Mouse (Mus musculus): ENCODE measurements around the gene Syt7.

Gene Syt7

DNA sequence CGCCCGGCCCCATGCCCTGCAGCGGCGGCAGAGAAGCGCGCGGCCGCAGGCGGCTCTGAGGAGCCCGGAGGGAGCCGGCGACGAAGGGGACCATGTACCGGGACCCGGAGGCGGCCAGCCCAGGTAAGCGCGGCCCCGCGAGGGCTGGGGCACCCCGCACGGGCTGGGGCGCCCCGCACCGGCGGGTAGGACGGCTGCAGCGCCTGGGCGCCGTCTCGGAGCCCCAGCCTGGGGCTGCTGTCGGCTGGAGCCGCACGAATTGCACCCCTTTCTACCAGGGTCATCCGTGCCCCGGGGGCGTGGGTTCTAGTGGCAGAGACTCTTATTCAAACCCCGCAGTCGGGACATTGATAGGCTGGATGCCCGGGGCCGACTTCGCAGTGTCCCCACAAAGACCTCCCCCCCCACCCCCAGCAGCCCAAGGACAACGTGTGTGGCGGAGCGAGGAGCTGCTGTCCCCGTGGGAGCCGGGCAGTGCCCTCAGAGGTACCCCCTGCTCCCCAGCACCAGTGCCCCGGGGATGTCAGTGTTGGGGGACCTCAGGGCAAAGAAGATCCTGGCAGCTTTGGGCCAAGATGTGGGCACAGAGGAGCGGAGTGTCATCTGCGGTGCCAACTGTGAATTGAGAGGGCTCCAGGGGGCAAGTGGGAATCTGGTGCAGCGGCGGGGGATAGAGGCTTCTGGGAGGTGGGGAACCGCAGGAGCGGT is 655 bp downstream of the Syt7 start:
- peak; percentile 56 for DNase-seq

DNA sequence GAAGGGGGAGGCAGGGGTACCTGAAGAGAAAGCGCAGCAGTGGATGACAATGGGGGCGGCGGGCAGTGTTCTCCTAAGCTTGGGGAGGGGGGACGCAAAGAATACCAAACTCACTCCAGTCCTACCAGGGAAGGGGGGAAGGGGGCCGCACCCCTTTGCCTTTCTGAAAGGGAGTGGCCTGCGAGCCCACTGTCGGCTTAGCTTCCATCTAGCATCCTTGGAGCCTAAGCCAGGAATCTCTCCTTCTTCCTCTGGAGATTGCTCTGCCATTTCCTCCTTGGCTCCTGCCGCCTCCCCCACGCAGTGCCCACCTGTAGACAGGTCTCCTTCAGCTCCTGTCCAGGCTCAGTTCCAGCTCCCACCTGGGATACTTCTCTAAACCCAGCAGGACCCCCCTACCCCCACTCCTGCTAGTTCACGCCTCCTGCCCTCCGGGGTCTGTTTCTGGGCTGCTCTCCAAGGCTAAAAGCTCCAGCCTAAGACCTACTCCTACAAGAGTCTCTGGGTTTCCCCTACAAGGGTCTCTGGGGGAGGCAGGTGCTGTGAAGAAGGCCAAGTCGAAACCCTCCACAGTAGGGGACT is 1.3 kb downstream of the Syt7 start:
- DNase-seq, result no peak

DNA sequence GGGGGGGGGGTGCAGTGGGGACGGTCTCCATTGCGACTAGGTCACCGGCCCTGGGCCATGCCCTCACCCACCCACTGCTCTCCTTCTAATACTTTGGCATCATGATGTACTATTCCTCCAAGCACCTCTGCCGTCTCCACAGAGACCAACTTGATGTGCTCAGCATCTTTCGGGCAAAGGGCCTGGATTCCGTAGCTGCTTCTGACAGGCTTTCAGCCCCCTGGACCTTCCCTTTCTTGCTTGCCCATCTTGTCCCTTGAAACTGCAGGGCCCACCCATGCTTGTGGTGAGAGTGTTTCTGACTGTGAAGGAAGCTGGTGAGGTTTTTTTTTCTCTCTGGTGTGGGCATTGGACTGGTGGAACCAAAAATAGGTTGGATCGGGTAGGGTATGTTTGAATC is 2.1 kb downstream of the Syt7 start:
- no peak for DNase-seq

DNA sequence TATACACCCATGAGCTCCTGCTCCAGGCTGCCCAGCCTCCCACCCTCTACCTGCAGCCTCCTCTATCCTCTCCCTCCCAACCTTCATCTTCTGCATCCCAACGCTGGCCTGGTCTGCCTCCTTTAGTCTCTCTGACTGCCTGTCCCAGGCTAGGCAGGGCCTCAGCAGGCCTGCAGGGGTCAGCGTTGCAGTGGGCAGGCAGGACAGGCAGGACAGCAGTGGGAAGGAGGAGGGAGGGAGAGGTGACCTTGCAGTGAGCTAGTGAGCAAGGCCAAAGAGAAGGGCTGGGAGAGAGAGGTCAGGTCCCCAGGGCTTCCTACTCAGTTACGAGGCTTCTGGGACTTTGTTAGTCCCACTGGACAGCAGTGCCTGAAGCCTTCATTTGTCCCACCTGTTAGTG is 3.1 kb downstream of the Syt7 start:
- DNase-seq, result peak; percentile 53

DNA sequence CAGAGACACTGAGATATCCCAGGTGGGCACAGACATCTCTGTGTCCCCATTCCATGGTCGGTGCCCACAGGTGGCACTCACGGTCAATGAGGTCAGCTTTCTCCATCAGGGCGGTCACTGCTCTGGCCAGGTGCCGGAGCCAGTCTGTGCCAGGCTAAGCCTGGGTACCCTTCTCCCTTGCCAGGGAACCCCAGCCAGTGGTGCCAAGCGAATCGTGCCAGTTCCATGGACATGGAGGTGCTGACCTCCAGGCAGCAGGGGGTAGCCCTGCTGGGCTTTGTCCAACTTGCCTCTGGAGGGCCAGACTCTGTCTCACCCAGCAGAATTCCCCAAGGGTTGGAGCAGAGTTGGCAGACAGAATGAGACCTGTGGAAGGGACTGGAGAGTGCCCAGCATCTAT is 4.6 kb downstream of the Syt7 start:
- DNase-seq, result no peak

DNA sequence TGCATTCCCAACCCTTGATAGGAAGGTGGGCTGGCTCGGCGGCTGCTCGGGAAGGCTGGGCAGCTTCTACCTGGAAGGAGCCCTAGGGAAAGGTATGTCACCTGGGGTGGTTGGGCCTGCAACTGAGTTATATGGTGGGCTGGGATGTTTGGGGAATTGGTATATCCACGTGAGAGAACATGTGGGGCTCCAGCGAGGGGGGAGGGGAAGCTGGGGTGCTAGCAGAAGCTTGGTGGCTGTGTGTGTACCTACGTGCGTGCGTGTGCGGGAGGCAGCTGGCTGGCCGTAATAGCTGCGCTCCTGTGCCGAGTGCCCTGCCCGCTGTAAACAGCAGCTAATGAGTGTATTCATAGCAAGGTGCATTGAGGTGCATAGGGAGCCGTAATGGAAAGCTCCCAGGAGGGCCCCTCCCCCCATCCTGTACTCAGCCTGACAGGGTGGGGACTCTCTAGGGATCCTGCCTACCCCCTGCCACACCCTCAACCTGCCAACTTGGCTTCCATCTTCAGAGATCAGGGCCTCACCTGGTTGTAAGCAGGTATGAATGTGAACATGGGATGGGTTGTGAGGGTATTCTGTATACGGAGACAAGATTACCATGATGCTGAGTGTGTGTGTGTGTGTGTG is 5.1 kb downstream of the Syt7 start:
- no peak for DNase-seq

DNA sequence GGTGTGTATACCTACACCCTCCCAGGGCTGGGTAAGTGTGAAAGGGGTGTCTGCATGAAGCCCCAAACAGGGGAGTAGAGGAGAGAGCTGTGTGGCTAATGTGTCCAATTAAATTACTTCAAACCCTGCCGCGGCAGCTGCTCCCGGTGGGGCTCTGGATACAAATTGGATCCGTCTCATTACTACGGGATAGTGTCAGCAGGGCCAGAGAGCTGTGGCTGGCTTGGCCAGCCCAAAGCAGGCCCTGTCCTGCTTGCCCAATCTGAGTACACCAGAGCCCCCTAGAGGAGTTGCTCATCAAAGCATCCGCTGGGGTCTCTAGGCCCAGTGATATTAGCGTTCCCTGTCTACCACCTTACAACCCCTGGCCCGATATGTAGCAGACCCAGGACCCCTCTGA is 6.3 kb downstream of the Syt7 start:
- peak; percentile 84 for DNase-seq

DNA sequence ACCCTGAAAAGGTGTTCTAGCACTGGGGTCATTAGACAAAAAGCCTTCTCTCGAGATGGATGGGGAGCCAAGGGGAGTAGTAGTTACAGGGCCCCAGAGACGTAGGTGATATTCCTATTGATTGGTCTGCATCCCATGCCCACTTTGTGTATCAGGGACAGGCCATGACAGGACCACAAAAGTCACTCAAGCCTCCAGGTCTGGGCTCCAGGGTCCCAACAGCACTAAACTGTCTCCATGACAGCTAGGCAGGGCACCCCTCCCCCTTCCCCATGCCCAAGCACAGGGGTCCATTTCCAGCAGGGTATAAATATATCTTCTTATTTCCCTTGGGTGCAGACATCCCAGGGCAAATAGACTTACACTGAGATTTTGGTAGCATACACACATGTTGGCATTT is 8.1 kb downstream of the Syt7 start:
- DNase-seq, result no peak

DNA sequence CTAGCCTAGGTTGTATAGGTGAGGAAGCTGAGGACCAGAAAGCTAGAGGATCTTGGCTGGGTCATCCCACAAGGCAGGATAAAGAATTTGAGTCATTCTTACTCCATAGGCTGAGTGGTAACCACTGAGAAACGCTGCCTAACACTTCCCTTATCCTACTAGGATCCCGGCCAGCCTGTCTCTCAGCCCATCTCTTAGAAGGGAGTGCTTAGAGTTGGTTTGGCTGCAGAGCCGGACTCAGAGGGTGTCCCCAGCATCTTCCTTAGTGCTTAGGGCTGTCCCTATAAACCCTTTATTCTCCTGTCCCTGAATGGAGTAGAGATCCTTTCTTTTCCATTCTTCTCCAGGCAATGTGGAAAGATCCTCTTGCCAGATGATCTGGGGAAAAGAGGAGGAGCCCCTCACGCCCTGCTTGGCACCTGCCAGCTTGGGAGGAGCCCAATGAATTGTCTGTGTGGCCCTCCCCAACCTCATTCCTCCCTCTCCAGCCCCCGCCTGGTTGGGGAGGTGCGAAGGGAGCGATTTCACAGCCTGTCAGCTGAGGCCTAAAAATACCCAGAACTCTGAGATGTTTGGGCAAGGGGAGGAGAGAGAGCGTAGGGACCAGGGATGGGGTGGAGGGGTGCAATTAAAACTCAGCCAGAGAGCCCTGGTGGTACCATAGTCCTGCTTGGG is 8.7 kb downstream of the Syt7 start:
- DNase-seq, result no peak

DNA sequence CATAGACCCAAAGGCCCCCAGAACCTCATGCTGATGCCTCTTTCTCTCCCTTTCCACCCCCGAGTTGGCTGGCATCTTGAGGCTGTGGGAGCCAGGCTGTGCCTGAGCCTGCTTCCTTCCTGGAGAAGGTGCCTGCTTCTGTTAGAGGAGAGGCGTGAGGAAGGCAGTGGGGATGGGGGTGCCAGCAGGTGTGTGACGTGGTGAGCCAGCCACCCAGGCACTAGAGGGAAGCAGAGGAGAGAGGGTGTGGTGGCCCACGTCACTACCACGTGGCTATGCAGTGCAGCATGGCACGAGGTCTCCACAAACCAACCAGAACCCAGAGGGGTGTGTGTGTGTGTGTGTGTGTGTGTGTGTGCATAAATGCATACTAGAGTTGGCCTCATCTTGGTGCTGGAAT is 9.4 kb downstream of the Syt7 start:
- no peak for DNase-seq

DNA sequence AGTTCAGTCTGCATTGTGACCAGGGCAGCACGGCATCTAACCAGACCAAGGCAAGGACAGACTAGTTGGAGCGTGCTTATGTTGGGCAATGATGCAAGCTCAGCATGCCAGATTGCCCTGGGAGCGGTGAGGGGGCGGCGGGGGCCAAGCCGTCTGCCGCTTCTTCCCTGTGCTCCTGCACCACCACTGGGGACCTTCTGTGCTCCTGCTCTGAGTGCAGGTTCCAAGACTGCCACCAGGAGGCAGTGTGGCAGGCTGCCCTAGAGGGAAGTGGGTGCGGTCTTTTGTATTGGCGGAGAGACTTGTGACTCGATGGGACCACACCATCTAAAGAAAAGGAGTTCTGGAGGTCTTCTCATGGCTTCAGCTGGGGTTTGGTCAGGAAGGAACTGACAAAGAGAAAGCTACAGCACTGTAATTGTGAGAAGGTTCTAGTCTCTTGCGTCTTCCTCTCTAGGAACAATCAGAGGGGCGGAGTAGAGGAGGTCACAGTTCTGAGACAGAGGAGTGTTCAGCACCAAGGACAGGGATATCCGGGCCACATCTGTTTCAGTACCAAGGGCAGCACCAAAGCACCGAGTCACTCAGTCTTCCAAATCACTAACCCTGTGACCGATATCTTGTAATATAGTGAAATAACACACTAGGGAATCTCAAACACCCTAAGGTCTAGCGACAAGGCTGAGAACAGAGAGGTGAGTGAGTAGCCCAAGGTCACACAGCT is 14.0 kb downstream of the Syt7 start:
- peak; percentile 78 for DNase-seq

DNA sequence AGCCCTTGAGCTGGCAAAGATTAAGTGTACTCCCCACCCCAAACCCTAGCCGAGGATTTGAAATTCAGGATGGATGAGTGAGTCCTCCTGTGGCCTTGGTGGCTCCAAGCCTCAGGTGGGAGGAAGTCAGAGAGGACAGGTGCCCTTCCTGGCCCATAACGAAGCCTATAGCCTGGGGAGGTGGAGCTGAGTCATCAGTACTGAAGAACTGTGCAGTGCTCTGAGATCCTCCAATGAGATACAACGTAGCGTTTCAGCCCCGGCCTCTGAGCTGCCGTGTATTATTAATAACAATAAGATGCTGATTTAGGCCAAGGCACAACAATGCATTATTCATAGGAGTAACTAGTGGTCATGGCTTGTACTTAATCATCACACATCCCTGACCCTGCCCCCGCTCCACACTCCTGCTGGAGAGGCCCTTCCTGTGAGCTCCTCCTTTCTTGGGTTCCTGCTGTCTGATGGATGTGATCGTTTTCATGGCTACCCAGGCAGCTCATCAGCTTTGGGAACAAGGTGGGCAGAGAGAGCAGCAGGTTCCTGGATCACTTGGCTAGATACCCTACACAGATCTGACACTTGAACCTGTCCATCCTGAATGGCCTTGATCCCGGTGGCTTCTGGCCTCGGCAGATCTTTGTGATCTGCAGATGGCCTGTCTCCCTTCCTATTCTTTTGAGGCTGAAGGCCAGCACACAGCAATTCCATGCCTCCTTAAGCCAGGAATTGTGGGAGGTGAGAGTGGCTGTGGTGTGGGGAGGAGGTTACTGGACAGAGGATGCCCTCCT is 14.9 kb downstream of the Syt7 start:
- DNase-seq, result peak; percentile 31

DNA sequence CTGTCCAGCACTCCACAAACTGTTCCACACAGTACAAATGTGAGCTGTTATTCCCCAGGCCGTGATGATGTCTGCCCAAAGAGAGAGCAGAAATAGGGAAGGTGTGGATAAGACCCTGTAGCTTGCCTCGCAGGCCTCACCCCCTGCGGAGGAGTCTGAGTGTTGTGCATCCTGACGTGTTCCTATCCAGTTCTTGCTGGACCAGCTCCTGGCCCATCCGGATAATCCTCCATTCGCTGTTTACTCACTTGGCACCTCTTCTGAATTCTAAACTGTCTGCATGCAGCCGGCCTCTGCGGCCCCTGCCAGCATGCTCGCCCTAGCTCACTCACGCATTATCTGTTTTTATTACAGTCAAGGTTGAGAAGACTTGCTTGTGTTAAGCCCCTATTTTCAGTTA is 15.5 kb downstream of the Syt7 start:
- DNase-seq, result no peak

DNA sequence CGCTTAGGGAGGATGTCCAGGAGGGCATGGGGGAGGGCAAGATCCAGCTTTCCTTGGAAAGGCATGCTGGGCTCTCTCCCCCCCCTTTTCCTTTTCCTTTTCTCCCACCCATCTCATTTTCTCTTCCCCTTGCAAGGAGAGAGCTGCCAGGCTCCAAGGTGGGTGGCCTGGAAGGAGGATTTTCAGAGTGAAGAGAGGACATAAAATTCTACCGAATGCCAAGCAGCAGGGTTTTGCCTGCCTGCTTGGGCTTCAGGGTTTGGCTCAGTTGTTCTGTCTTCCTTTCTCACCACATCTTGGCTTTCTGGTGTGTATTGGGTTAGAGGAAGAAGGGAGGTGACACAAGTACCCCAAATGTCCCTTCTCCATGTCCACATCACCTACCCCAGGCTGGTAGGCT is 16.0 kb downstream of the Syt7 start:
- DNase-seq, result no peak

DNA sequence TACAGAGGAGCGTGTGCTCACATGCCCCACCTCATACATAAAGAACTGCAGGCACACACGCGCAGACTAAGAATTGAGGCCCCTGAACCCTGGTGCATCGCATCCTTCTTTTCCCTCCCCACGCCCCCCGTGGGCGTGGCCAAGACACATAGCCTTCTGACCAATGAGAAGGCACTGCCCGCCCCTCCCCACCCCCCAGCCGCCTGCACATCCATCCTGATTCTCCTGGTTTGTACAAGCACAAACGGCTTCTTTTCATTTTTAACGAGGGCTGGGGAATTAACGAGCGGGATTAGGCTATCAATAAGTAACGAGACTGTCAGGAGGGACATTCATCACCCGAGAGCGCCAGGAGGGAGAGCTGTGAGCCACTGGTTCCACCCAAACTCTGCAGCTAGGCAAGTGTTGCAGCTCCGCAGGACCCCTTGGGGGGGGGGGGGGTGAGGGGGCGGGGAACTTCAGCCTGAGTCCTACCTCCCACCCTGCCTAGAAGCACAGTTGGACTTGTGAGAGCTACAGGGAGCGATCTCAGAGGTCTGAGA is 24.9 kb downstream of the Syt7 start:
- DNase-seq, result peak; percentile 89

DNA sequence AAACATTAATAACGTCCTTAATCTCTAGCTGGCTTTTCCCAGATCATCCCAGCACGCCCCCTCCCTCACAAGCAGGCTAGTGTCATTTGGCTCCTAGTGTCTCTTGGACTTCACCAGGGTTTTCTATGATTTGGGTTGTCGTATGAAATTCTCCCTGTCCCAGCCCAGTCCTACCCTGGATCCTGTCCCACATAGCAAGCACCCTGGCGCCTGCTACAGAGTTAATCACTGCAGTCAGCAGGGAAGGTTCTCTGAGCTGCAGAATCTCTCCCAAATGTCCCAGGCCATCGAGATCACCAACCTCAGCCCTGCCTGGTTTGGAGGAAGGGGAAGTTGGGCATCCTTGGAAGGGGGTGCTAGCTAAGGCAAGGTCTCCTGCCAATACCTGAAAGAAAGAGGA is 26.6 kb downstream of the Syt7 start:
- DNase-seq, result no peak

DNA sequence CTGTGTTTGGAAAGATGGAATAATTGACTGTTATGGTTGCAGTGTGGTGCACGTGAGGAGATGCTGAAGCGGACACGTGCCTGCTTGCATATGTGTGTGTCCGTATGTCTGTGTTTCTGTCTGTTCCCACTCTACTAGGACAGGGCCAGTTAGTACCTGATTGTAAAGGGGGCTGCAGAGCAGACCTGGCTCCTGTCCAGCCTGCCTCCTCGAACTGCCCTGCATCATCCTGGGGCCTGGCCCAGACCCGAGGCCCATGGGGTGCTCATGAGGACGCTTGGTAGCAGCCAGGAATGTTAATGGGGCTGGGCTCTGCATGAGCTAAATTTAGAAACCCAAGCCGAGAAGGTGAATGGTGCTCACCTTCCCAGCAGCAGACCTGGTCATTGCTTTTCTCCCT is 28.0 kb downstream of the Syt7 start:
- no peak for DNase-seq

DNA sequence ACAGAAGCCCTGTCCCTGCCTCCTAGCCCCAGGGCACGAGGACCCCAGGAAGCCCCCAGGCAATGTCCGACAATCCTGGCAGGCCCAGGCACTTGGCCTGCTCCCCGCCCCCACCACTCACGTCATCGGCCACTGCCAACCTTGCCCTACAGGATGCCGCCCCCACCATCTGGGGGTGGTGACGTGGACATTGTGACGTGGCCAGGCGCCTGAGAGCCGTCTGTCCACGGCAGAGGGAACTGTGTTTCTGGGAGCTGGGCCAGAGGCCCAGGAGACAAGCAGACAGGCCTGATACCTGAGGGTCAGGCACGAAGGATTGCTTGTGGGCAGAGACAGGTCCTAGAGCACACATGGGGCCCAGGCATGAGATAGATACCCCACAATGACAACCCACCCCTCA is 28.5 kb downstream of the Syt7 start:
- no peak for DNase-seq

DNA sequence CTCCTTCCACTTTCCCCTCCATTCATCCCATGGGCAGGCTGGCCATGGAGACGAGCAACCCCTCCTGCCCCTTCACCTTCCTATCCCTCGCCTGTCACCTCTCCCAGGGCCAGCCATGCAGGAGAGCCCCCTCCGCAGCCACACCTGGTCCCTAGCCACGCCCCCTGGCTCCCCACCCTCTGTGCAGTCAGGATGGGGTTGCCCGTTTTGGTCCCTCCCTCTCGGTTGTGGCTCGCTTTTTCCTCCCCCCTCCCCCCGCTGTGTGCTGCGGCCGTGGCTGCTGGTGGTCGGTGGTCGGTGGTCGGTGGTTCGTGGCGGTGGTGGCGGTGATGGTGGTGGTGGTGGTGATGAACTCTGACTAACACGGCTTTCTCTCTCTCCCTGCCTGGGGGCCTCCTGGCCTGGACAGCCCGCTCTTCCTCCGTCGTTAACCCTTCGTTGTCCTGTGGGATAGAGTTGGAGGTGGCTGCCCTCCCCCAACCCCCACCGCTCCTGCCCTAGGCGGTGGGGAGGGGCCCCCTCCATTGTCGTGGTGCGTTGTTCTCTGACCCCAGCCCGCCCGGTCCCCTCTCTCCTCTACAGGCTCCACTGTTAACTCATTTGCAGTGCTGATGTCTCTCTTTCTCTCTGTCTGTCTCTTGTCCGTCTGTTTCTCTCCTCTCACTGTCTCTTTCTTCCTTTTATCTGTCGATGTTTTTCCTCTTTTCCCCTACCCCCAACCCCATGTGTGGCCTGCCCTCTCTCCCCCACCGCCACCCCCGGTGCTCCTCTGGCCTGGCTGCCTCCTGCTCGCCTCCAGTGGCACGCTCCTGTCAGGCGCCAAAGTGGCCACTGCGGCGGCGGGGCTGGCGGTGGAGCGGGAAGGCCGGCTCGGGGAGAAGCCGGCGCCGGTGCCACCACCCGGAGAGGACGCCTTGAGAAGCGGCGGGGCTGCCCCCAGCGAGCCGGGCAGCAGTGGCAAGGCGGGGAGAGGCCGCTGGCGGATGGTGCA is 33.4 kb downstream of the Syt7 start:
- peak; percentile 46 for DNase-seq

DNA sequence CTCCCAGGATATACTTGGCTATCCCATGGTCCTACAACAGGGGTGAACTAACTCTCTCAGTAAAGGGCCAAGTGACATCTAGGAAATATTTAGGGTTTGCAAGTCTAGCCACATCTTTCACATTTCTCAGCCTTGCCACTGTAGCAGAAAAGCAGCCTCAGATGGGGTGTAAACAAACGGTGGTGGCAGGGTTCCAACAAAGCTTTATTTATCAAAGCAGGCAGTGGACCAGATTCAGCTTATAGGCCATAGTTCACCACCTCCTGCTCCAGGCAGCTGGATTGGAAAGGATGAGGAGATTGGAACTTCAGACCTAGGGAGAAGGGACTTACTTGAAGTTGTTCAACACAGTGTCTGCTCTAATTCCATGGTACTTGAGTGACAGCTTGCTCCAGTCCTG is 35.9 kb downstream of the Syt7 start:
- DNase-seq, result no peak
